Mouse (Mus musculus) heart, postnatal 10 days (tissue): ENCODE measurements around the gene Rcc1l. TPM values are rescaled to one million over a fixed set of nuclear protein-coding genes. Genes with fewer than 3 reads are reported as not detected.
A peak's percentile ranks its signal among the peaks of the same experiment; 100 is the strongest.

Experiments
- DNase-seq, 2 experiments: peaks; one replicate each; pipeline ENCODE4 v3.0.0; 2021
- intact Hi-C: fragments of 180-260 bp; cut with DNase I; formaldehyde crosslinking; loops from one replicate; pipeline ENCODE4 v1.15.1; 2025
- total RNA-seq, 2 experiments: library from RNA; stranded (reverse); gene quantifications; 2 replicates each; pipeline ENCODE4 v1.2.3; 2021

The Rcc1l gene
- total RNA-seq, 2 experiments from 2014 or later: 25.3 to 29.2 TPM

- intact Hi-C loops: no loop called here
These were observed 878 bp downstream of the Rcc1l start for GRCm38 (mm10) chr5:134175696-134176095.

GRCm38 (mm10) chr5:134173206-134173605, 3.4 kb downstream of the Rcc1l start:
- intact Hi-C loops: no loop called here
- peak; percentile 25 to 60 for DNase-seq

More at GRCm38 (mm10) chr5:134175696-134176095, 878 bp downstream of the Rcc1l start:
- no peak for DNase-seq

- DNase-seq: no peak
- intact Hi-C loops: no loop called here
These were observed 6.4 kb downstream of the Rcc1l start for GRCm38 (mm10) chr5:134170167-134170566.

GRCm38 (mm10) chr5:134169231-134169630, 7.3 kb downstream of the Rcc1l start:
- intact Hi-C loops: no loop called here
- DNase-seq: no peak

GRCm38 (mm10) chr5:134168033-134168432, 8.5 kb downstream of the Rcc1l start:
- no peak for DNase-seq
- intact Hi-C loops: no loop called here

- no peak for DNase-seq
- intact Hi-C loops: no loop called here
These were observed 9.9 kb downstream of the Rcc1l start for GRCm38 (mm10) chr5:134166642-134167041.

GRCm38 (mm10) chr5:134164688-134165087, 11.9 kb downstream of the Rcc1l start:
- DNase-seq: no peak
- intact Hi-C loops: no loop called here

- intact Hi-C loops: no loop called here
- peak in 1 of 2 experiments; percentile 27 for DNase-seq
These were observed 20.6 kb downstream of the Rcc1l start for GRCm38 (mm10) chr5:134155916-134156466.

- intact Hi-C loops: no loop called here
- no peak for DNase-seq
These were observed 24.7 kb downstream of the Rcc1l start for GRCm38 (mm10) chr5:134151895-134152294.

GRCm38 (mm10) chr5:134148153-134148552, 28.4 kb downstream of the Rcc1l start:
- intact Hi-C loops: no loop called here
- peak; percentile 36 to 40 for DNase-seq

GRCm38 (mm10) chr5:134147194-134147753, 29.3 kb downstream of the Rcc1l start:
- intact Hi-C loops: no loop called here
- DNase-seq: peak; percentile 27 to 32

- intact Hi-C loops: no loop called here
- DNase-seq: no peak
These were observed 31.6 kb downstream of the Rcc1l start for GRCm38 (mm10) chr5:134144986-134145385.

GRCm38 (mm10) chr5:134142381-134142780, 34.2 kb downstream of the Rcc1l start:
- peak; percentile 44 to 60 for DNase-seq
- intact Hi-C loops: no loop called here

GRCm38 (mm10) chr5:134141236-134141635, 35.3 kb downstream of the Rcc1l start:
- no peak for DNase-seq
- intact Hi-C loops: no loop called here

- no peak for DNase-seq
These were observed 37.1 kb downstream of the Rcc1l start for GRCm38 (mm10) chr5:134139429-134139828.

GRCm38 (mm10) chr5:134137933-134138332, 38.6 kb downstream of the Rcc1l start:
- DNase-seq: no peak
- intact Hi-C loops: no loop called here

More at GRCm38 (mm10) chr5:134139429-134139828, 37.1 kb downstream of the Rcc1l start:
- intact Hi-C loops: no loop called here

GRCm38 (mm10) chr5:134136022-134136421, 40.6 kb downstream of the Rcc1l start:
- intact Hi-C loops: no loop called here
- no peak for DNase-seq

GRCm38 (mm10) chr5:134131586-134131985, 45.0 kb downstream of the Rcc1l start:
- intact Hi-C loops: no loop called here
- no peak for DNase-seq

GRCm38 (mm10) chr5:134126232-134126631, 50.3 kb downstream of the Rcc1l start:
- intact Hi-C loops: no loop called here
- no peak for DNase-seq

- DNase-seq: peak; percentile 55 to 66
- intact Hi-C loops: no loop called here
These were observed 52.7 kb downstream of the Rcc1l start for GRCm38 (mm10) chr5:134123846-134124245.

GRCm38 (mm10) chr5:134121893-134122259, 54.7 kb downstream of the Rcc1l start:
- no peak for DNase-seq

GRCm38 (mm10) chr5:134121138-134121892, 55.3 kb downstream of the Rcc1l start:
- intact Hi-C loops: no loop called here
- DNase-seq: peak; percentile 66 to 80

More at GRCm38 (mm10) chr5:134121893-134122259, 54.7 kb downstream of the Rcc1l start:
- intact Hi-C loops: no loop called here
